Mouse (Mus musculus): ENCODE measurements at regions not wholly inside any gene's neighbourhood (a gene's known extent, or its start where the extent isn't known, plus 50 kb on each side); places are given as distances from the start of the nearest gene placed in this dataset.

DNA sequence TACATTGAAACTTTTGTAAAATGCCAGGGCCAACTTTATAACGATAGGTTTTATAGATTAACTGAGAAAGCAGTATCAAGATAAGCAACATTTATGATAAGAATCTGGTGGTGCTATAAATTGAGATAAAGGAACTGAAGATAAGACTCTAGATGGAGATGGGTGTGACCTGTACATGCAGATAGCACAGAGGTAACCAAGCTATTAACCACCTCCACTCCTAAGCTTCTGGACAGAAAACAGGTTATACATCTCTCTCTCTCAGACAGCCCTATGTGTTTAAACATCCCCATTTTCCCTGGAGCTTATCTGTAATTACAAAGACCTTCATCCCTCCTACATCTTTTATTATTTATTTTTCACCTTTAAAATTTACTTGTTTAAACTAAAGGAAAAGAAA lies 590.5 kb upstream of the Nrg3 start:
- DNase-seq (ENCODE audit: low read depth, low spot score): no peak

DNA sequence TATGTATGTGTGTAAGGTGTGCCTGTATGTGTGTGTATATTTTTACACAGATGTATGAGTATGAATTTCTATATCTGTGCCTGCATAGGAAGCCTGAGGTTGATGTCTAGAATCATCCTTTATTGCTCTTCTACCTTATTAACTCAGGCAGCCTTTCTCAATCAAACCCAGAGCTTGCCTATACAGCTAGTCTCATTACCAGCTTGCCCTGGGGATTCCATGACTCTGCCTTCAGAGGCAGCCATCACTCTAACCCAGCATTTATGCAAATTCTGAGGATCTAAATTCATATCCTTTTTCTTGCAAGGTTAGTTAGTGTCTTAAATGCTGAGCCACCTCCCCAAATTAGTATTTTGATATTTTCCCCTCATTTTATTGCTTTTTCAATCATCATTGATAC lies 569.0 kb upstream of the Nrg3 start:
- DNase-seq (ENCODE audit: low read depth, low spot score): no peak

DNA sequence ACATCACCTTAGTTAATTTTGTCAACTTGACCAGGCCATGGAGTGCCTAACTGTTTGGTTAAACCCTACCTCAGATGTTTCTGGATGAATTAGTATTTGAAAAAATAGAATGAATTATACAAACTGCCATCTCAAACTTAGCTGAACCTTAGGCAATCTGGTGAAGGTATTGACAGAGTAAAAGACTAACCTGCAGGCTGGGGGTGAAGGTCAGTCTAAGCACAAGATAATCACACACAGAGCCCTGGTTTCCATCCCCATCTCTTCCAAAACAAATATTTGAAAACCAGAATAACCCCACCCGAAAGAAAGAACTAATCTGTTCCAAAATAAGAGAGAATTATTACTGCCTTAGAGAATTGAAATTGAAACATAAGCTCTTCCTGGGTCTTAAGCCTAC lies 563.3 kb upstream of the Nrg3 start:
- DNase-seq (ENCODE audit: low read depth, low spot score): no peak

DNA sequence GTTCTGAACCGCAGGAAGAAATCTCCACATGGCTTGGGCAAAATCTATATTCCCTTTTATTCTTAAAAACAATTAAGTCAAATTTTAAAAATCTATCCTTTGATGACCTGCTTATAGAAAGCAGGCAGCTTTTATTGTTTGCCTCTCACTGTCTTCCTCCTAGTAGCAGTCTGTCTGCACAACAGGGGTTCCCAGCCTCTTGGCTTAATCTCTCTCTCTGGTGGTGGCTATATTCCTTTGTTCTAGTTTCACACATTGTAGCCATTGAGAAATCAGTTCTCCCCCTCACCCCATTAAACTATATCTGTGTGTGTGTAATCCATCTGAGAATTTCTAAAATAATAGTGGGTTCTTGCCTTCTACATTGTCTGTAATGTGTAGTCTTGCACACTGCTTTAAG lies 542.4 kb upstream of the Nrg3 start:
- no peak for DNase-seq (ENCODE audit: low read depth, low spot score)

DNA sequence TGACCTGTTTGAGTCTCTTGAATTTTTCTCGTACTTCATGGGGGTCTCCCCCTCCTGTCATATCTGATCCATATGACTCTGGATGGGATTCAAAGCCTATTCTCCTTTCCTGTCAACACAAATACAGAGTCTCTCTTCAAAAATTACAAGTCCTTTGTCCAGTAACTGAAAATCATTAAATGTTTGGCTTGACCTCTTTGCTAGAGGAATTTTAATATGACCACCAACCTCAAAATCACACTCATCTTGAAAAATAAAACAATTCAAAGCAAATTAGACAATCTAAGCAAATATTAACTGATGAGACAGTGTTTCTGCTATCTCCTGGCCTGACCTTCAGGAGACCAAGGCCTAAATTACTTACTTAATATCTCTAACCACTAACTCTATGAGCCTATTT lies 541.8 kb upstream of the Nrg3 start:
- no peak for DNase-seq (ENCODE audit: low read depth, low spot score)

DNA sequence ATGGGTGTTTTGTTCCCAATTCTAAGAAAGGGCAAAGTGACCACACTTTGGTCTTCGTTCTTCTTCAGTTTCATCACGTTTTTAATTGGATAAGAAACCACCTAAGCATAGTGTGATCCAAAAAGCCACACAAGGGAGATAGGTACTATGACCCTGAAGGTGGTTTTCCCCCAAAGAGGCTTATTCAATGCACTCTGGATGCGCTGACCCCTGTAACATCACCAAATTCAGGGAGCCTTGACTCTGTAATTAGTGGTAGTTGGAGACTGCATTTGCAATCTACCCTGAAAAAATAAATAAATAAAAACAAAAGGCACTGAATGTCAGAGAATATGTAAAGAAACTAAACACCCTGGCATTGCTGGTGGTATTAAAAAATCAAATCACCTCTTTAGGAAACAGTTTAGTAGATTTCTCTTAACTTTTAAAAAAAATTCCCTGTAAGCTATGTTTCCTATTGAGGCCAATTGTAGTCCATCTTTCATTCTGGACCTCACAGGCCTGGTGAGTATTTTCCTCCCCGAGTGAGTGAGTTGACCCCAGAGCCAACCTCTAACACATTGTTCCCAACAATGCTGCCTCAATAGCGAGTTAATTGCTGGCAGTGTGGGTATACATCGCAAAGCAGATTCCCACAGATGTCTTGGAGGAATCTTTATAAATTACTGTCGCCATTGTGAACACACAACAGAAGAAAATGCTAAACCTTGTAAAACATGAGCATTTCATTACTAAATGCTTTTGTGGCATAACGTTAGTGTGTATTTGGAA lies 537.1 kb upstream of the Nrg3 start:
- DNase-seq (ENCODE audit: low read depth, low spot score): peak; percentile 11

Measured in embryo, embryonic 11.5 days (tissue).